Mouse (Mus musculus) kidney, adult 2 months (tissue): ENCODE measurements around the gene Ncbp3.

Experiments used
- CTCF ChIP-seq: fragments of 200-500 bp; conservative IDR thresholded peaks from 2 replicates; pipeline ENCODE4 v1.5.1; 2011; ENCODE audit warnings: low read depth, mild to moderate bottlenecking, control low read depth, low read length, moderate library complexity, mixed read lengths; ENCODE audit not compliant: insufficient read depth, insufficient read length
- POLR2A ChIP-seq: fragments of 200-500 bp; IDR thresholded peaks from one replicate; pipeline ENCODE4 v1.6.1; 2011; ENCODE audit warnings: low read depth, low read length, control low read depth

- TF ChIP-seq POLR2A (no peak), CTCF (peak; percentile 65)
Observed at GRCm38 (mm10) chr11:73071839-73072238, 24.3 kb downstream of the Ncbp3 start.
